Mouse (Mus musculus) forebrain, embryonic 14.5 days (tissue): Measurements from ENCODE around the gene Prune2. TPM values are rescaled to one million over a fixed set of nuclear protein-coding genes. Genes with fewer than 3 reads are reported as not detected.

Experiments used
- ATAC-seq: fragments of 200-750 bp; cut with Nextera tagmentation; 2 replicates; pipeline ENCODE4 v1.8.0; 2017; ENCODE audit warnings: mild to moderate bottlenecking, moderate library complexity
- DNase-seq: peaks from one replicate; pipeline ENCODE4 v3.0.0-alpha.2; 2015; ENCODE audit warnings: low spot score
- H3K27ac ChIP-seq: fragments of 300-500 bp; sonication (generic); 2 replicates; pipeline ENCODE4 v1.5.1; 2014; ENCODE audit warnings: low read depth, mild to moderate bottlenecking, control low read depth, low read length, moderate library complexity
- H3K27me3 ChIP-seq: fragments of 300-500 bp; sonication (generic); replicated peaks from 2 replicates; pipeline ENCODE4 v1.6.1; 2014; ENCODE audit warnings: low read length, control low read depth, mixed read lengths; ENCODE audit not compliant: control insufficient read depth, insufficient read depth
- H3K36me3 ChIP-seq: fragments of 300-500 bp; sonication (generic); 2 replicates; pipeline ENCODE4 v1.6.1; 2014; ENCODE audit warnings: low read length, control low read depth; ENCODE audit not compliant: control insufficient read depth, insufficient read depth
- H3K4me1 ChIP-seq: fragments of 300-500 bp; sonication (generic); 2 replicates; pipeline ENCODE4 v1.6.1; 2014; ENCODE audit warnings: antibody characterized with exemption, low read length, control low read depth; ENCODE audit not compliant: control insufficient read depth, insufficient read depth
- H3K4me2 ChIP-seq: fragments of 300-500 bp; sonication (generic); 2 replicates; pipeline ENCODE4 v1.6.1; 2014; ENCODE audit warnings: mild to moderate bottlenecking, control low read depth, low read length
- H3K4me3 ChIP-seq: fragments of 300-500 bp; sonication (generic); 2 replicates; pipeline ENCODE4 v1.5.1; 2014; ENCODE audit warnings: low read depth, low read length, control low read depth
- H3K9ac ChIP-seq: fragments of 300-500 bp; sonication (generic); 2 replicates; pipeline ENCODE4 v1.6.1; 2014; ENCODE audit warnings: mild to moderate bottlenecking, low read length, control low read depth, moderate library complexity
- H3K9me3 ChIP-seq: fragments of 300-500 bp; sonication (generic); replicated peaks from 2 replicates; pipeline ENCODE4 v1.6.1; 2016; ENCODE audit warnings: low read length, control low read depth, mixed read lengths; ENCODE audit not compliant: control insufficient read depth
- WGBS: fragments of 180-500 bp; shearing (Covaris S2); extraction: QIAGEN DNeasy Blood & Tissue Kit; methylation state at CpG from one replicate; pipeline ENCODE4 v1.1.7; 2014; 5-methylcytosine and 5-hydroxymethylcytosine counted together
- polyA plus RNA-seq: library from polyadenylated mRNA; unstranded; fragments of >200 nt; fragmentation: Nextera tagmentation; extraction: Ambion mirVana; gene quantifications from 2 replicates; pipeline ENCODE4 v1.2.1, GENCODE M21; 2014

Prune2 gene
- polyA plus RNA-seq, 1 experiment from 2014 or later: 2.6 TPM

DNA sequence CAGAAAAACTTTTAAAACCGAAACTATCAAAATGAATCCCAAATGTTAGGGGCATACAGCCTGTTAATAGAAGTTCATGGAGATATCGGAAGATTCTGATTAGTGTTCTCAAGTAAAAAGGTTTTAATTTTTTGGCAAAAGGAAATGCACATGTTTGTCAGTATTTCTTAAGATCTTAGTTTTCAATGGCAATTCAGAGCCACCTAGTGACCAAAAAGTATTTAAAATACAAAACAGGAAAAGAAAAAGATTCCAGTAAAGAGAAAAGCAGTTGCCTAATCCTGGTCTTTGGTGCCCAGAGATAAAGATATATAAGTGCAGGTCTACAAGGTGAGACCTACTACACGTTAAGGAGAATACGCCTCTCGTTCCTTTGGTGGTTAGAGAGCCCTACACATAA is 115.3 kb downstream of the Prune2 start:
- Histone ChIP-seq H3K9me3 (no peaks in the 10 kb centered on the region), H3K36me3 (no peaks in the 10 kb centered on the region), H3K27ac (no peak overlapping the region), H3K4me3 (no peak overlapping the region), H3K9ac (no peak overlapping the region), H3K27me3 (no peaks in the 10 kb centered on the region), H3K4me1 (no peaks in the 10 kb centered on the region), H3K4me2 (no peak overlapping the region)
- ATAC-seq (no peak), DNase-seq (no peak)
- WGBS: 91% methylated on average over 5 of the region's 5 CpGs

DNA sequence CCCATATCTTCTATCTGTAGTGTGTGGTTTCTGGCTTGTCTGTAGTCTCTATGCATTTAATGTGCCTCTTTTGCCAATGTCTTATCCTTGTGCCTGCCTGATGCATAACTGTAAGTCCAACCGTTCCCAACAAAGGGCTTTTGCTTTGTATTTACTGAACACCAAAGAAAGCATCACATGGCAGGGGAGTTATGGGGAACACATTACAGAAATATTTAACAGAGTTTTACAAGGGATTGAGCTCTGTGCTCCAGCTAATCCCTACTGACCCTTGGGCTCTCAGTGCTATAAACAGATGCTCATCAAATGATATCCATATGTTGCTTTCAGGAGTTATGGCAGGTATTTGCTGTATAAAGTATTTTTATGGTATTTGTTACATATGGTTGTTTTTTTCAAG is 116.3 kb downstream of the Prune2 start:
- Histone ChIP-seq H3K9ac (no peak overlapping the region), H3K9me3 (no peaks in the 10 kb centered on the region), H3K36me3 (no peaks in the 10 kb centered on the region), H3K4me3 (no peak overlapping the region), H3K27ac (no peak overlapping the region), H3K27me3 (no peaks in the 10 kb centered on the region), H3K4me1 (no peaks in the 10 kb centered on the region), H3K4me2 (no peak overlapping the region)
- ATAC-seq: no peak
- WGBS: 86% methylated on average over 1 of the region's 1 CpGs
- no peak for DNase-seq

DNA sequence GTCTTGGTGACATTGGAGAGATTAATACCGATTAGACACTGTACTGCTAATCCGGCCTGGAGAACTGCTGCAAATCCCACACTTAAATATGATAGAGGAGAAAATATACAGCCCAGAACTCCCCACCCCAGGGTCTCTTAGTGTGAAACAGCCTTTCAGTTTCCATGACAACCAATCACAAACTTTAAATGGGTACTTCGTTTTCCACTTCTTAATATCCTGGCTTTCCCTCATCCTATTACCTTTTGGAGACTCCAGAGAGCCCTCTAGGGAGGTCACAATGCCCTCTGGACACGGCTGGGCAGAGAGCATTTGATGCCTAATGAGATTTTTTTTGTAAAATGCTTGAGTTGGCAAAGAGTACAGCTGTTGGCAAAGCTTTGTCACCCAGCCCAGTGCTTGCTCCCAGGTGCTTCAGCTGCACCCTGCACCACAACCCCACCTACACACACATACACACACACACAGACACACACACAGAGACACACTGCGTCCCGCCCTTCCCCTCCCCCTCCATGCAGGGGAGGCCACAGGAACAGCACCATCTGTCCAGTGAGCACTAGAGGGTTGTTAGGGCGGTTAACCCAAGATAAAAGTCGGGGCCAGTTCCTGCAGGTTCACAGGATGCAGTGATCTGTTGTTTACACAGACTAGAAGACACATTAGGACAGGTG is 122.9 kb downstream of the Prune2 start:
- DNase-seq (no peak), ATAC-seq (no peak)

DNA sequence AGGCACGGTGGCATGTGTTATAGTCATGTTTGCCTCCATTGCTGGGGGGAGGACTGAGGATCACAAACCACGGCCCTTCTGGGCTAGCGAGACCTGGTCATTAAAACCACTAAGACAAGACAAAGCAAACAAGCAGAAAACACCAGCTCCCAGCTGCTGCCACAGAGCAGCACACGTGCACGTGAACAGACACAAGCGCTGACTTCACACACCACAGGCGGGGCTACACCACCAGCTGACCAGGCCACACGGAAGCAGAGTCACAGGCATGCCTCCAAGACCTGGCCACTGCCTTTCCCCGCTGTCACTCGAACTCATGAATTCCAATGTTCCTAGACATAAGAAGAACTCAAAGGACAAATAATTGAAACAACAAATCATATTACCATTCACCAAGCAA is 125.5 kb downstream of the Prune2 start:
- H3K4me3 ChIP-seq: no peak overlapping the region
- H3K27me3 ChIP-seq: no peaks in the 10 kb centered on the region
- H3K27ac ChIP-seq: no peak overlapping the region
- WGBS: 88% methylated on average over 10 of the region's 10 CpGs
- DNase-seq (no peak), ATAC-seq (no peak)
- no peaks in the 10 kb centered on the region for H3K9me3 ChIP-seq
- H3K4me1 ChIP-seq: no peaks in the 10 kb centered on the region
- no peak overlapping the region for H3K9ac ChIP-seq
- no peaks in the 10 kb centered on the region for H3K36me3 ChIP-seq
- no peak overlapping the region for H3K4me2 ChIP-seq

More for the DNA sequence above, 122.9 kb downstream of the Prune2 start:
- Histone ChIP-seq H3K36me3 (no peaks in the 10 kb centered on the region), H3K27ac (no peak overlapping the region), H3K9ac (no peak overlapping the region), H3K4me3 (no peak overlapping the region), H3K27me3 (no peaks in the 10 kb centered on the region), H3K4me1 (no peaks in the 10 kb centered on the region), H3K4me2 (no peak overlapping the region), H3K9me3 (no peaks in the 10 kb centered on the region)
- WGBS: 52% methylated on average over 8 of the region's 8 CpGs

DNA sequence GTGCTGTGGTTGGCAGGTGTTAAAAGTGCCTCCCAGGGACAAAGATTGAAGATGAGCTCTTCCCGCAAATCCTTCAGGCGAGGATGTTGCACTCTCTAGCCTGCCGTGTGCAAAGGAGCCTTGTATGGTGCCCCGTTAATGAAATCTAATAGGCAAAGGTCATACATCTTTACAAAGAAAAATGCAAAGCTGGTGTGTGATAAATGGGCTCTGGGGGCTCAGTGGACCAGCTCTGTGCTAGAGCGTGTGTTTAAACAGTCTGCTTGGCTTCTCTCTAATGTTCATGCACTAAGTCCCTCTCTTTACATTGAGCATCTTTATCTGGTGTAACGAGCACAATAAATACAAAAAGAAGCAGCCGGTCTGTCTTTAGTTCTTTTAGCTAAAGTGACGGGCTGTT is 138.1 kb downstream of the Prune2 start:
- no peaks in the 10 kb centered on the region for H3K36me3 ChIP-seq
- no peak overlapping the region for H3K4me2 ChIP-seq
- no peak overlapping the region for H3K9ac ChIP-seq

DNA sequence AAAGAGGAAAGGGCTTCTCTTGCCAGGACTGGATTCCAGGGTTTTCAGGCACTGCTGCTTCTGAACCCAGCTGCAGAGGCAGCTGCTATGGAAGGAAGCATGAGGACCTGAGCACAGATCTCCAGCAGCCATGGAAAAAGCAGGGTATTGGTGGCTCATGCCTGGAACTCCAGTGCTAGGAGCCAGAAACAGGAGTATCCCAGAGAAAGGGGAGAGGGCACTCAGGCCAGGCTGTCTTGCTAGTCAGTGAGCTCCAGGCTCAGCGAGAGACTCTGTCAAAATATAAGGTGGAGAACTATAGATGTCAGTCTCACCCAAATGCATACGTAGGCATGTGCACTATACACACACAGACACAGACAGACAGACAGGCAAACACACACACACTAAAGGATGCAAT is 140.4 kb downstream of the Prune2 start:
- peaks cover 4% of the 10 kb centered on the region; the same call in 1 of the 2 replicates for H3K4me1 ChIP-seq
- WGBS: 90% methylated on average over 2 of the region's 2 CpGs
- H3K36me3 ChIP-seq: no peaks in the 10 kb centered on the region
- H3K4me3 ChIP-seq: no peak overlapping the region
- no peak overlapping the region for H3K27ac ChIP-seq
- ATAC-seq (no peak), DNase-seq (no peak)
- no peaks in the 10 kb centered on the region for H3K27me3 ChIP-seq
- H3K9ac ChIP-seq: no peak overlapping the region
- no peaks in the 10 kb centered on the region for H3K9me3 ChIP-seq
- H3K4me2 ChIP-seq: no peak overlapping the region

More for the DNA sequence above, 138.1 kb downstream of the Prune2 start:
- no peaks in the 10 kb centered on the region for H3K9me3 ChIP-seq
- no peak for ATAC-seq
- no peaks in the 10 kb centered on the region for H3K27me3 ChIP-seq
- peaks cover 4% of the 10 kb centered on the region; the same call in 1 of the 2 replicates for H3K4me1 ChIP-seq
- 28% methylated on average over 8 of the region's 8 CpGs for WGBS
- no peak overlapping the region for H3K4me3 ChIP-seq
- DNase-seq: no peak
- H3K27ac ChIP-seq: no peak overlapping the region

DNA sequence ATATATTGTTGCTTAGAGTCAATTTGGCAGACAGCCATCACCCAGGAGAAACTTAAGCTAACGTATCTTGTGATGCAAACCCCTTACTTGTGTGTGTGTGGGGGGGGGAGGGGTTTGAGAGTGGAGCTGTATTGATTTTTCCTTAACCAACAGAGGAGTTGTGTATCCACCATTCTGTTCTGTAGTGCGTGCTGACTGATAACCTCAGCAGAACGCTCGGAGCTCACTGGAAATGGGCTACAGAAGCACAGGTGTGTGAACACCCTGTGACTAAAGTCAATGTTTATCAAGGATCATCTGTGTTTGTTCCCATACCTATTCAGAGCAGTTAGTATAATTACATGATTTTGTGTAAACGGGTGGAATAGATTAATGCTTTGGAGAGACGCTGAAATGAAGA is 141.3 kb downstream of the Prune2 start:
- WGBS: 74% methylated on average over 6 of the region's 6 CpGs
- H3K4me3 ChIP-seq: no peak overlapping the region
- no peak for DNase-seq
- H3K9me3 ChIP-seq: no peaks in the 10 kb centered on the region
- H3K27ac ChIP-seq: no peak overlapping the region
- ATAC-seq: no peak
- H3K36me3 ChIP-seq: no peaks in the 10 kb centered on the region
- H3K4me2 ChIP-seq: no peak overlapping the region
- peaks cover 4% of the 10 kb centered on the region; the same call in 1 of the 2 replicates for H3K4me1 ChIP-seq
- H3K9ac ChIP-seq: no peak overlapping the region
- H3K27me3 ChIP-seq: no peaks in the 10 kb centered on the region

DNA sequence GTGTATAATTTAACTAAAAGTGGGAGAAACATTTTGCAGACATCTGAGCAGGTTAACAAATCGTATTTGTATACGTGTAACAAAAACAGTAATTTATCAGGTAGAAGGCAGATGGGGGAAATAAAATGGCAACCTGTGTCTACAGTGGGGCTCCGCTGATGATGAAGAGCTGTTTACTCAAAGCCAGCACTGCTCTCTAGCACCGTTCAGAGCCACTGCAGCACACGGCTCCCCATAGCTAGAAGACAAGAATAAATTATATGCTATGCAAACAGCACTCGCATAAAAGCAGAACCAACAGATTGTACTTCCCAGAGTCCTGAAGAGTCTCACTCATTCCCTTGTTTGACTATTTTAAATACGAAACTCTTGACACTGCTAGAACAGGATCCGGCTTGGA is 152.9 kb downstream of the Prune2 start:
- no peaks in the 10 kb centered on the region for H3K9me3 ChIP-seq
- WGBS: 86% methylated on average over 8 of the region's 8 CpGs
- no peak for ATAC-seq
- no peaks in the 10 kb centered on the region for H3K4me1 ChIP-seq
- H3K4me2 ChIP-seq: no peak overlapping the region
- H3K9ac ChIP-seq: no peak overlapping the region
- no peak overlapping the region for H3K4me3 ChIP-seq
- no peaks in the 10 kb centered on the region for H3K36me3 ChIP-seq
- H3K27me3 ChIP-seq: no peaks in the 10 kb centered on the region
- H3K27ac ChIP-seq: no peak overlapping the region
- DNase-seq: no peak

DNA sequence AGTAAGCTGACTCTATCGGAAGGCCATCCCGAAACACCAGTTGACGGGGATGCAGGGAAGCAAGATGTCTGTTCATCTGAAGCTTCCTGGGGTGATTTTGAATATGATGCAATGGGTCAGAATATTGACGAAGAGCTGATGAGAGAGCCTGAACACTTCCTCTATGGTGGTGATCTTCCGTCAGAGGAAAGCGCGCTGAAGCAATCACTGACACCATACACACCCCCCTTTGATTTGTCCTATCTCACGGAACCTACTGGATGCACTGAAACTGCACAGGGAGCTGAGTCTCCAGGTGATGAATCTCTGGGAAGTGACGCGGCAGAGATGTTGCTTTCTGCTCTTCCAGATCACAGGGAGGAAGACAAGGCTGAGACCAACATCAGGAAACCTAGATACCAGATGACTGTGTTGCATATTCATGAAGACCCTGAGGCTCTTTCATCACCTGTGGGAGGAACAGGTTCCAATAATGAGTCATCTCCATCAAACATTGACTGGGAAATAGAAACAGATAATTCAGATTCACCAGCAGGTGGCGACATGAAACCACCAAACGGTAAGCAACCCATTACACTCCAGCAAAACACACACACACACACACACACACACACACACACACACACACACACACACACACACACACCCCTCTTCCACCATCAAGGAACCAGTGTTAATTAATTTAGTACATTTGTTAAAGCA is 168.3 kb downstream of the Prune2 start:
- ATAC-seq: peak; percentile 52

More for the DNA sequence above, 168.3 kb downstream of the Prune2 start:
- Histone ChIP-seq H3K4me2 (no peak overlapping the region), H3K4me1 (no peaks in the 10 kb centered on the region), H3K9ac (no peak overlapping the region), H3K36me3 (no peaks in the 10 kb centered on the region), H3K4me3 (no peak overlapping the region), H3K27me3 (no peaks in the 10 kb centered on the region), H3K9me3 (no peaks in the 10 kb centered on the region), H3K27ac (no peak overlapping the region)
- WGBS: 69% methylated on average over 12 of the region's 12 CpGs
- DNase-seq: peak; percentile 71
